Mouse (Mus musculus) retina, adult 2 months (tissue): ENCODE measurements around the gene Fzd1.

Source experiments
- DNase-seq: peaks from one replicate; pipeline ENCODE4 v3.0.0-alpha.2; 2012; ENCODE audit warnings: low read depth, low spot score

Fzd1 gene

DNA sequence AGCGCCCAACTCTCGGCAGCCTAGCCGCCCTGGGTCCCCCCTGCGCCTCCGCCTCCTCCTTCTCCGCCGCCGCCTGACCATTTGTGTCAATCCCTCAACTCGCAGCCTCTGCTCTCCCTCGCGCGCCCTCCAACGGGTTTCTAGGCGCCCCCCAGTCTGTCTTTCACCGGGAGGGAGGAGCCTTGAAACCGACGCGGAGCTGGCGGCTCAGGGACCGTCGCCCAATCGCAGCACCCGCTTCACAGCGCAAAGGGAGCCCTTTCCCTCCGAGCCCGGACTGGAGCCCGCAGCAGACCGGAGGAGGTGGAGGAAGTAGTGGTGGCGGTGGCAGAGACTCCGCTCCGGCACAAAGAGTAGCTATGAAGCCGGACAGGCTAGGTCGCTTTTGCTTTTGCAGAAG is at the start of gene Fzd1:
Gene Fzd1, minus strand, starts transcription at position 134 of the 400 bp plus-strand sequence.
- DNase-seq, result peak; percentile 32

DNA sequence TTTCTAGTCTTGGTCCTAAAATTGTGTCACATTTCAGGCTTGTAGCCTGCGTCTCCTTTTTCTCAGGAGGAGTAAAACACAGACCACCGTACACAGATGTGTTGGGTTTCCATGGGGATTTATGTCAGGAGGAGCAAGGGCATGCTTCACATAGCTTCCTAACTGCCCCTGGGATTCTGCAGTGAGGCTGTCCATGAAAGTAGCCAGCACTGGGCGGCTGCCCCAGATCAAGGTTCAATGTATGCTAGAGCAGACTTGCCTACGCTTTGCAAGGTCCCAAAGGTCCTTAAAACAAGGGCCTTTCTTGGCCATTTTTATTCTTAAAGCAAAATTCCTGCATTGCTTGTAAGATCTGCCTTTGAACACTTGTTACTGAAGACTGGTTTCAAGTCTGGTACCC is 47.4 kb upstream of the Fzd1 start:
- no peak for DNase-seq

DNA sequence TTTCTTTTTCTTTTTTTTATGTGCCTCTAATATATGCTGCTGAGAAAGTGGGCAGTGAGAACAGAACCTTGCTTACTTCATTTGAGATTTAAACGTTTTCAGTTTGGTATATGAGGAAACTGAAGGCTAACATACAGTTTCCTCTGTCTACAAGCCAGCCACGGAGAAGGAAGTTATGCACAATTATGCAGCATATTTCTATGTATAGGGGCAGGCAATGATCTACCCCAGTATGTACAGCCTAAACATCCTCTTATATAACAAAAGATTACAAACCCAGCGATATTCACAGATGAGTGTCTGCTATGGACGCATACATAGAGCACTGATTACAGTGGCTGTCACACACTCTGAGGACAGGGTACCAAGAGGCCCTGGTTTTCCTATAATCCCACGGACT is 45.9 kb upstream of the Fzd1 start:
- no peak for DNase-seq

DNA sequence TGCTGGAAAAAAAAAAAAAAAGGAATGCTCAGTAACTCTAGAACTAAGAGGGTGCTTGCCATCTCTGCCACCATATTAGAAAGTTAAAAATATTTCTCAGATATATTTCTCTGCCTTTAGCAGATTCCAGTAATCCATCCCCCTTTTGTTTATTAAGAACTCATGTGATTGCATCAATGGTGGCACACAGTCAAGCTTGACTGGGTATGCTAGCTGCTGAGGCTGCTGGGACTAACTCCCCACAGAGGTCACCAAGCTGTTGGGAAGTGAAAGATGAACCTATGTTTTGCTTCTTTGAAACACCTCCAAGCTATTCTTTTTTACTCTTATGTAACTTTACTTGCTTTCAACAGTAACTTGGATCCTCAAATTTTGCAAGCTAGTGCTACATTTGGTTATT is 44.1 kb upstream of the Fzd1 start:
- DNase-seq, result no peak

DNA sequence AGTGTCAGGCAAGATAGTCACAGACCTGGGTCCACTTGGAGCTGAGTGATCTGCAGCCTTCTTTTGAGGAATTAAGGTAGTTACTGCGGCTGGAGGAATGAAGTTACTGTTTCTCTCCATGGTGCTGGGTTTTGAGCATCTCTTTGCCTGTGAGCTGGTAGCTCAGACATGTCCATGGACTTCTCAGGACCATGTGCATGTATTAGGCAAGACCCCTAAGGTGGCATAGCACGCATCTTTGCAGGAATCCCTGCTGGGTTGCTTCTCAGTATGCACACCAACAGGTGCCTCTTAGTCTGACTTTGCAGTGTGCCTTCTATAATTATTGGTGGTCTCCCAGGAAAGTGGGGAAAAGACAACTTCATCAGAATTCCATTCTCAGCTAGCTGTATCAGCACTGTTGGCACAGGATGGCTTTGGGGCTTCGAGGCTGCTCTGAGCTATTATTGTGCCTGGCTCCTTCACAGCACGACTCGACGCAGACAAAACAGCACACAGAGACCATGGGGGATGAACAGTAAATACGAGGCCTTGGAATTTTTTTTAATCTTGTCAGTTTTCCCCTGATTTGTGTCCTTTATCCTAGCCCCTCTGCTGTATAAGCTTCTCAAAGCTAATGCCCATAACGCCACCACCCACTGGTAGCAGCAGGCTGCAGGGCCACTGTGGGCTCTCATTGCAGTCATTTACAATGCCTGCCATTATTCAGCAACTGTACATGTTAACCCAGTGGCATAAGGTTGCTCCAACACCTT is 43.4 kb upstream of the Fzd1 start:
- no peak for DNase-seq

DNA sequence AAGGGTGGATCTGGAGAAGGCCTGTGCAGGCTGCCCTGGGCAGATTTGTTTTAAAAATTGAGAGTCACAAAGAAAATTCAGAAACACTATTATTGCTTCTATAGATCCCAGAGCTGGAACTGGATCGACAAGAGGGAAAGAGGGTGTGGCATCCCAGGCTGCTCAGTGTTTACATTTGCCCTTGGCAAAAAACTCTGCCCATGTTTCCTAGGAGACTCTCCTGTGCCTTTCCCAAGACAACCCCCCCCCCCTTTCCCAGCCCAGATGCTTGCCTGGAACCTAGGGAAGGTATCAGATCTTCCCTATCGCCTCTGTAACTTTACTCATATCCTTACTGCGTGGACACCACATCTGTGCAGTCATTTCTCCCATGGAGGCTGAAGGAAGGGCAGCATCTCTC is 33.4 kb upstream of the Fzd1 start:
- DNase-seq, result no peak

DNA sequence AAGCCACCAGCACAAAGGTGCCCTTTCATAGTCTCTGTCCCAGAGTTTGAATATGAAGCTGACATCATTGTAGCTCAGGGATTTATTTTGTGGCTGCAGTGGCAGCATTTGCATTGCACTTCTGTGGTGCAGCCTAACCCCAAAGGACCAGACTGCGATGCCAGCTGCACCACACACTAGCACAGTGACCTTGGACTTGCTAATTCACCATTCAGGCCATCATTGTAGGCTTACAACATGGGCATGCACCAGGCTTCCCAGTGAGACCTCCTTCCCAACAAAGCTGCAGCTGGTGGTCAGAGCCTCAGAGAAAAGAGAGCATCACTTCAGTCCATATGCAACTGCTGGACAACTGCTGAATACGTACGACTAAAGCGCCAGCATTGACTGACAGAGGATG is 32.4 kb upstream of the Fzd1 start:
- DNase-seq, result no peak

DNA sequence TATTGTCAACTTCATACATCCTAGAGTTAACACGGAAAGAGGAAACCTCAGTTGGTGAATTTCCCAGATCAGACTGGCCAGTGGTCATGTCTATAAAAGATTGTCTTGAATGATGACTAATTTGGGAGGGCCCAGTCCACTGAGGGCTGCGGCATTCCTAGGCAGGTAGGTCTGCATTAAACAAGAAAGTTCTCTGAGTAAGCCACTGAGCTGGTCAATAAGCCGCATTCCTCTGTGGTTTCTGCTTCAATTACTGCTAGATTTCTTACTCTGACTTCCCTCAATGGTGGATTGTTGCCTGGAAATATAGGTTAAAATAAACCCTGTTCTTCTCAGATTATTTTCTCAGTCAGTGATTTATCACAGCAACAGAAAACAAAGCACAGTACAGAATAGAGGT is 30.6 kb upstream of the Fzd1 start:
- no peak for DNase-seq

DNA sequence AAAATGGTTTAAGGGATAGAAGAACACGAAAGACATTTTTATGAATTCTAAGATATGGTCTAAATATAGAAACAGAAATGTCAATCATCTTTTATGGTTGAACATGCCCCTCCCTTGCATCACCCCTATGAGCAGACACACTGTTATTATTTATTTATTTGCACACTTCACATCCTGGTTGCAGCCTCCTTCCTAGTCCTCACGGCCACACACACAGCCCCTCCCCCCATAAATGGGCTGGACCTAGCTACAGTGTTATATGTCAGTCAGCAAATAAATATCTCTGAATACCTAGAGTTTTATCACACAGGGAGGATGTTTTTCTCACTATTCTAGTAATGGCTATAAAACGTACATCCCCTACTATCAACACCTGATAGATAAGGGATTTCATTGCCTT is 29.0 kb upstream of the Fzd1 start:
- DNase-seq, result no peak

DNA sequence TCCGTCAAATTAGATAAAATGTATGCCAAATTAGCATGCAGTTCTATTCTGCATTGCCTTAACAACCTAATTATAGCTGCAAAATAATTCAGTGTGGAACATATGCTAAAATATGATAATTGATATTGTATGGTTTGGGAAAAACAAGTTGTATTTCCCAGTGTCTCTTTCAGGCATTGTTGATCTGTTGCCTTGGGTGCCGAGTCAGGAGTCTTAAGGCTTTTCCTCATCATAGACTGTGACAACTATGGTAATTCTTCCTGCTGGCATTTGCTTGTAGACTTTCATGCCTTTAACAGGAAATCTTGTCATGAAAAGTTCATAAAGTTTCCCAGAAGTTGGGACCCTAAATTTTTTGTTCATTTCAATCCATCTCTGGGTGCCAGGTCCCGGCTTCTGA is 20.4 kb upstream of the Fzd1 start:
- no peak for DNase-seq

DNA sequence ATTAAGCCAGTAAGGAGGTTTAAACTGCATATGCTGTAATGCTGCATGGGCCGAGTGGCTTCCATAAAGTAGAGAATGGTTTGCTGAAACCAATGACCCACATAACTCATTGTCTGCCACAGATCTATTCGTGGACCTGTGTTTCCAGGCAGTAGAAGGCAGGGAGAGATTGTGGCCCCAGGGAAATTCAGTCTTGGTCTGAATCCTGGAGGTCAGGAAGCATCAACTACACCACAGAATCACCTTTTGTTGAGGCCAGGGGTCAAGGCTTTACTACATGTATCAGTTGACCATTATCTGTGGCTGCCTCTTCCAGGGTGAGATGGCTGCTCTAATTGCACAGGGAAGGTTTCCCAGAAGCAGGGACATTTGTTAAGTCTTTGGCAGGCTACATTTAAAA is 18.7 kb upstream of the Fzd1 start:
- no peak for DNase-seq

DNA sequence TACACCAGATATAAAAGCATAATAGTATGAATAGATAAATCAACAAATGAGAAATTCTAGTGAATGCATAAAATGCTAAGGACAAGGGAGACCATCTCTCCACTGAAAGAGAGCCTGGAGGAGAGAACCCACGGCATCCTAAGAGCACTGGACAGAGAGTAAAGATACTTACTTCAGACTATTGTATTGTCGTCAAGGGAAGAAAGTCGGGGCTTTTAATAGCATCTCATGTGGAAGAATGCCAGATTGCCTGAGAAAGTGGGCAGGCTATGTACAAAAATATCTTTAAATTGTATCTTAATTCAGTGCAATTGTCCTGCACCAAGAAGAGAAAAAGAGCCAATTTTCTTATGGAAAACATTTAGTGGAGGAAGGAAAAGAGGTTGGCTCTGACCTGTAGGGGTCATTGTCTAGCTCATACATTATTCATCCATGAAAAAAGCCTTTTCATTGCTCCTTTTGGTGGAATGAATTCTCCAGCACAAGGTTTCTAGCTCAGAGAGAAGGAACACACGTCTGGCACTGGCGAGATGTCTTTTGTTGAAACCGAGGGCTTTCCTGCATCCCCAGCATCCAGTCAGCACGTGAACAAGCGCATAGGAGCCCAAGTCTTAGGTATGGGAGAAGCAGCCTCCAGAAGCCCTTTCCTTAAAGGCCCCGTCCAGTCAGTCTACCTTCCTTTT is 15.4 kb upstream of the Fzd1 start:
- no peak for DNase-seq

DNA sequence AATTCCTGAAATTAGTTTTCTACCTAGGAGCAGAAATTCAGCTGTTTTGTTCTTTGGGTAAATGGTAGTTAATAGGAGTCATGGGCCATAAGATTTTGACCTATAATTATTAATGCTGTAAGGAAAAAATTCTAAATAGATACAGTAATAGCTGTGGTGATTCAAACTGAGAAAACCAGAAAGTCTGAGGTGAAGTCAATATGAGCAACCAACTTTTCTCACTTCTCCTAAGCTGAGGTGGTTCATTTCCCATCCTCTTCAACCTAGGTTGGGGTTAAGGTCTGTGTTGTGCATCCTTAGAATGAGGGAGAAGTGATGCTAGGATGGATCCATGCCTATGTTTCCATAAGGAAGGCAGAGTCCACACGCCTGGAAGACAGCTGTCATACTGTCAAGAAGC is 12.8 kb upstream of the Fzd1 start:
- no peak for DNase-seq

DNA sequence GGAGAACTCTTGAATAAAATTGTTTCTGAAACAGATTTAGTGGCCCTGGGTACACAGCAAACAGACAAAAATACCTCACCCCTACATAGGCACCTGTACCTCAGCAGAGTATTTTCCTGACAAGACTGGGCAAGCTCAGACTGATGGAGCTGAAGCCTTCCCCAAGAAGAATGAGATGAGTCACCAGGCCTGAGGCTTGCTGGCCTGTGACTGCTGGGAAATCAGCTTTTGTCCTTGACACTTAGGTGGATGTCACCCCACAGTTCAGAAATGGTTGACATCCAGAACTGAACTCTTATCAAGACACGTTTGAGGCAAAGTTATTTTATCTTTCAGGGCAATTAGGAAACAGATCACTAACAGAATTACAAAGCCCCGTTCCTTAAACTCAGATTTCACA is 10.1 kb upstream of the Fzd1 start:
- no peak for DNase-seq

DNA sequence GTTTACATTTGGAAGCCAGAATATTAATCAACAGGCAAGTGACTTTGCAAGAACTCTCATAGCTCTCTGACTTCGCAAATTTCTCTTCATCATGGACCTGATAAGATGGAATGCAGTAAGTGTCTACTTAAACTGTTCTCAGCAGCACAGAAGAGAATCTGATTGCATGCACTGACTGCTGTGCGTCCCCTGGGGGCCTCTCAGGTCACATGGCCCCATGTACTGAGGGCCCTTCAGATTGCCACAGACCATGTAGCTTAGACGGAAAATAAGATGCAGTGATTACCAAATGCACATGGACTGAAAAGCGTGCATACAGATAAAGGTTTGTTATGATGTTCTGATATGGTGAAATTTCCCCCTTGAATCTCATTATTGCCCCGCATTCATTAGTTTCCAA is 8.9 kb upstream of the Fzd1 start:
- no peak for DNase-seq

DNA sequence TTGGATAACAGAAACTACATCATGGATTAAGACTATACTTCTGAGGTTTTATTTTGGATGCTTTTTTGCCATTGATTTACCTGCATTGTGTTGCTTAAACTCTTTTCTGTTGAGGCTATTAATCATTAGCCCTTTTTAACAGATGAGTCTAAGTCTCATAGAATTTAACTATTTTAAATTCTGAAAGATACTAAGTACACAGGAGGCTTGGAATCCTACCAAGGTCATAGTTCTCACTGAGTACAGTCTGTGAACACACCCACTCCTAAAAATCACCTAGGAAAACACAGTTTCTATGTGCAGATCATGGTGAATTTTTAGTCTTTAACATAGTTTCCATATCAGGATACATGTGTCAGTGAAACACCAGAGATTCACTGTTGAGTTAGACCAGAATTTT is 4.1 kb upstream of the Fzd1 start:
- DNase-seq, result no peak

DNA sequence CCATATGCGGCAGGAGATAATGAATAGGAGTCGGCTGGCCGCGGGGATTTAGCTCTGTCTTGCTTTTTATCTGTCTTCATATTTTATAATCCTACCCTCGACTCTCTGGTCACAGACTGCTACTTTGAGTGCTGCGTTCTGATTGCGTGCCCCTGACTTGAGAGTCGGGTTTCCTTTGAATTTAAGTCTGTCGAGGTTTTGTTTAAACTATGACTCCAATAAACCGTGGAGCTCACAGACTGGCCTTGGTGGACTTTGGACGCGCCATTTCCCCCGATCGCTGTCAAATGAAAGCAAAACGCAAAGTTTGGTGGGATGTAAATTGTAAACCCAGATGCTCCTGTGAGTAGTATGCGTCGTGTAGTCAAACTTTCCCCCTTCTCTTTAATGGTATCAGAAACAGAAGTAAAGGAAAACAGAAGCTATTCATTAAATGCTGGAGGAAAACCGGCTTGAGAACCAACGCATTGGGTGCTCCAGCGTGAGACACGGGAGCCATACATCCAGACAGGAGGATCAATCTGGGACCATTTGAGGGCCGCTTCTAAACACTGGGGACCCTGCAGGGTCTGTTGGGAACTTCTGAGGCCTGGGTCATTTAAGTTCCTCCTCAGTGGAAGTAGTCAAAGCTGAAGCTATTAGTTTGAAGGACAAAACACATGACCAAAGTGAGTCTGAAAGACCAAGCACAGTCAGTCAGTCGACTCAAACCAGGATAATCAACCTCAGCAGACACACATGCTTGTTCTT is 671 bp upstream of the Fzd1 start:
- no peak for DNase-seq

DNA sequence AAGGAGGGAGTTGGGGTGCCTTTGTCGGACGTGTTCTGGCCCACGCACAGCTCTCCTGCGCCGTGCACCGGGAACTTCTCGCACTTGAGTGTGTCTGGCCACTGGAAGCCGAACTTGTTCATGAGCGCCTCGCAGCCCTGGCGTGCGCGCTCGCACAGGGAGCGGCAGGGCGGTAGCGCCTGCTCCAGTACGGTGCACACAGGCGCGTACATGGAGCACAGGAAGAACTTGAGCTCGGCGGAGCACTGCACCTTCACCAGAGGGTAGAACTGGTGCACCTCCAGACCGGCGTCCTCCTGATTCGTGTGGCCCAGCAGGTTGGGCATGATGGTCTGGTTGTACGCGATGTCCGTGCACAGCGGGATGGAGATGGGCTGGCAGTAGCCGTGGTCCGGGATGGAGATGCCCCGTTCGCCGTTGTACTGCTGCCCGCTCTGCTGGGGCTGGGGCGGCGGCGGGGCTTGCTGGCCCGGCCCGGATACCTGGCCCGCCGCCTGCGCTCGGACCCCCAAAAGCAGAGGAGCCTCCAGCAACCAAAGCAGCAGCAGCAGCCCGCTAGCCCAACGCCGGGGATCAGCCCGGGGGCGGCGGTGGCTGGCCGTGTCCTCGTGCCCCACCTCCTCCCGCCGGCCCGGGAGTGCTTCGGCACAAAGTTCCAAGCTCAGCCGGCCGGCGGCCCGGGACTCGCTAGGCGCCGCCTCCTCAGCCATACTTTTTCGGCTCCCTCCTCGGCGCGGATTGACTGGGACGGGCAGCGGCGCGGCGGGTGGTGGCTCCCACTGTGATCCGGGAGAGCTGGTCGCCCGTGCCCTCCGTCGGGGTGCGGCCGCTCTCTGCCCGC is 744 bp downstream of the Fzd1 start:
- DNase-seq, result no peak

DNA sequence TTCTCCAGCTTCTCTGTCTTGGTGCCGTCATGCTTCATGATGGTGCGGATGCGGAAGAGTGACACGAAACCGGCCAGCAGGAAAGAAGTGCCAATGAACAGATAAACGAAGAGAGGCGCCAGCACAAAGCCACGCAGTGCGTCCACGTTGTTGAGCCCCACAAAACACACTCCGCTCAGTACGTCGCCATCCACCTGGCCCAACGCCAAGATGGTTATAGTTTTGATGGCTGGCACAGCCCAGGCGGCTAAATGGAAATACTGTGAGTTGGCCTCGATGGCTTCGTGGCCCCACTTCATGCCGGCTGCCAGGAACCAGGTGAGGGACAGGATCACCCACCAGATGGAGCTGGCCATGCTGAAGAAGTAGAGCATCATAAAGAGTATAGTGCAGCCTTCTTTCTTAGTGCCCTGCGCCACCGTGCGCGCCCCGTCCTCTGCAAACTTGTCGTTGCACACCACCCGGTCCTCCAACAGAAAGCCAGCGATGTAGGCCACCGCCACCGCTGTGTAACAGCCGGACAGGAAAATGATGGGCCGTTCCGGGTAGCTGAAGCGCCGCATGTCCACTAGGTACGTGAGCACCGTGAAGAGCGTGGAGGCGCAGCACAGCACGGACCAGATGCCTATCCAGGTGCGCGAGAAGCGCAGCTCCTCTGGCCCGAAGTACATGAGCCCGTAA is 1.7 kb downstream of the Fzd1 start:
- DNase-seq, result no peak

DNA sequence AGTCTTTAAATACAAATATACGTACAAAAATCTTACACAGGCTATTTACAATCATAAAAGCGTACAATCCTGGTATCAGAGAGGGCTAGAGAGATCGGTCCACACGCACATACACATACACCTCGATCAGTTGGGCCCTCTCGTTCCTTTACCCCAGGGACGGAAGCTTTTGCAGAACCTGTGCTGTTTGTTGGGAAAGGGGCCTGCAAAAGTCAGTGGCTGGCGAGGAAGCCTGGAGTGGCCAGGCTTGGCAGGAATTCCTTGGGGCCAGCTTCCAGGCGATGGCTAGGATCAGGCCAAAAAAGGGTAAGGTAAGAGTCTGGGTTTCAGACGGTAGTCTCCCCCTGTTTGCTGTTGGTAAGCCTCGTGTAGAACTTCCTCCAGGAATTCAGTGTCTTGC is 2.5 kb downstream of the Fzd1 start:
- DNase-seq, result no peak

DNA sequence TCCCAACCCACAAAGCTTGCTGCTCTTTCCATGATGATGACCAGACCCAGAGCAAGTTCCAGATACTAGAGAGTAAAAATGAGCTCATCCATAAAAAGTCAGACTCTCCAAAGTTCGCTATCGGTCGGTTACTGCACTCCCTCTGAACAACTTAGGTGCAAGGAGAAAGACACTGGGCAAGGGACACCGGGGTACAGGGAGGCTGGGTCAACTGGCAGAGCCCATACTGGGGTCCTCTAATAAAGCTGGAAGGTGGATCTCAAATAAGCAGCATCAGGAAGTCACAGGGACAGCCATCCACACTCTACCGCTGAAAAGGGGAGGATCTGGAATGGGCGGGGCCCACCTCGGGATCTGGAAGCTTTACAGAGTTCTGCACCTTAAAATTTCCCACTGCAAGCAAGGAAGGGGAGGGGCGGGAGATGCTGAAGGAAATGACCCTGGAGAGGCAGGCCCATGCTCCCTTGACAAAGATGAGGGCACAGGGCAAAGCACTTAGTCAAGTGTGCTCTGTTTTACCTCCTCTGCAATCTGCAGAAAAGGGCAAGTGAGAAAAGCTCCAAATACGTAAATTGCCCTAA is 3.0 kb downstream of the Fzd1 start:
- no peak for DNase-seq
